ENCODE assay signal across 23 mouse cellular contexts in genomic region chr11:48840805-48841204, GRCm38 (mm10). TPM values are rescaled to one million over a fixed set of nuclear protein-coding genes. Genes with fewer than 3 reads are reported as not detected.
A peak's percentile ranks its signal among the peaks of the same experiment; 100 is the strongest.
DNase-seq lines count a peak whose midpoint lies in the region; ATAC-seq and TF ChIP-seq lines count a peak whose summit lies in the region.
"Had no signal": no experiment of that assay in that cellular context is flagged by ENCODE, and none has a peak within 500 bp of the region (broad histone marks: within the 10 kb centered on the region; RNA-seq: fewer than 3 reads in every experiment).

No protein-coding gene starts in this region.

- no peaks in the 10 kb centered on the region for H3K36me3 ChIP-seq in kidney, embryonic 16.5 days (ENCODE audit: insufficient read depth, low read length)
- H3K36me3 ChIP-seq in liver, adult 2 months (ENCODE audit: control insufficient read depth, insufficient read depth, low read length) = no peaks in the 10 kb centered on the region
- H3K36me3 ChIP-seq in liver, embryonic 12.5 days = no peaks in the 10 kb centered on the region
- peaks cover 2% of the 10 kb centered on the region; the same call in 1 of the 2 replicates for H3K36me3 ChIP-seq in splenic B cell, adult 2 months (ENCODE audit: control insufficient read depth, insufficient read depth, low read length, poor library complexity, severe bottlenecking)
- H3K36me3 ChIP-seq in intestine, embryonic 16.5 days (ENCODE audit: control insufficient read depth, insufficient read depth, low read length) = no peaks in the 10 kb centered on the region
- H3K36me3 ChIP-seq: forebrain, embryonic 10.5 days; G1E; hindbrain, embryonic 12.5 days had no signal

- TF ChIP-seq POLR2A in liver, adult 2 months (IDR thresholded peaks at IDR 0.05; ENCODE audit: extremely low read depth, insufficient read depth, low read length) = no peak

- peak; percentile 18 for DNase-seq in cerebellum, adult 9-10 months
- peak; percentile 69 to 79 for DNase-seq in kidney, adult 8-10 months
- peak; percentile 58 for DNase-seq in liver, adult 2 months (ENCODE audit: extremely low read depth, low read depth, low spot score)
- DNase-seq in splenic B cell, adult 2 months (ENCODE audit: low read depth, low spot score) = peak; percentile 26
- DNase-seq: adrenal gland, adult 2 months; adrenal gland, postnatal 14 days; cerebellum, adult 11-12 months; cerebellum, adult 8-10 months; cerebellum, postnatal 14 days; gastrocnemius, adult 2 months; gastrocnemius, postnatal 14 days had no signal

- peaks cover 15% of the 10 kb centered on the region for H3K4me1 ChIP-seq in kidney, embryonic 16.5 days (ENCODE audit: insufficient read depth, low read length)
- peaks cover 16% of the 10 kb centered on the region for H3K4me1 ChIP-seq in liver, adult 2 months (ENCODE audit: control insufficient read depth, insufficient read depth, low read length)
- H3K4me1 ChIP-seq in liver, embryonic 12.5 days = peaks cover 22% of the 10 kb centered on the region
- peaks cover 15% of the 10 kb centered on the region for H3K4me1 ChIP-seq in intestine, embryonic 16.5 days (ENCODE audit: control insufficient read depth, insufficient read depth, low read length)

- no peaks in the 10 kb centered on the region for H3K9me3 ChIP-seq in kidney, embryonic 16.5 days (ENCODE audit: low read length)
- H3K9me3 ChIP-seq in liver, embryonic 12.5 days (replicated peaks) = no peaks in the 10 kb centered on the region
- no peaks in the 10 kb centered on the region for H3K9me3 ChIP-seq in intestine, embryonic 16.5 days (ENCODE audit: control insufficient read depth, low read length)
- H3K9me3 ChIP-seq: forebrain, embryonic 10.5 days; forebrain, embryonic 13.5 days; G1E; hindbrain, embryonic 12.5 days had no signal

- H3K4me2 ChIP-seq in kidney, embryonic 16.5 days (replicated peaks; ENCODE audit: low read depth, low read length) = no peak overlapping the region
- no peak overlapping the region for H3K4me2 ChIP-seq in liver, embryonic 12.5 days
- H3K4me2 ChIP-seq in intestine, embryonic 16.5 days (ENCODE audit: low read depth, low read length) = no peak overlapping the region
- H3K4me2 ChIP-seq: forebrain, embryonic 13.5 days; heart, embryonic 11.5 days; hindbrain, embryonic 12.5 days had no signal

- no peak overlapping the region for H3K27ac ChIP-seq in kidney, embryonic 16.5 days (ENCODE audit: low read length)
- no peak overlapping the region for H3K27ac ChIP-seq in liver, adult 2 months (replicated peaks; ENCODE audit: insufficient read depth, low read depth, low read length)
- H3K27ac ChIP-seq in liver, embryonic 12.5 days = no peak overlapping the region
- H3K27ac ChIP-seq in intestine, embryonic 16.5 days (ENCODE audit: low read length) = no peak overlapping the region
- H3K27ac ChIP-seq: forebrain, embryonic 10.5 days; forebrain, embryonic 13.5 days; hindbrain, embryonic 12.5 days had no signal

- H3K9ac ChIP-seq in kidney, embryonic 16.5 days (replicated peaks; ENCODE audit: low read length) = no peak overlapping the region
- H3K9ac ChIP-seq in liver, adult 2 months (ENCODE audit: low read depth, low read length) = no peak overlapping the region
- no peak overlapping the region for H3K9ac ChIP-seq in liver, embryonic 12.5 days
- no peak overlapping the region for H3K9ac ChIP-seq in intestine, embryonic 16.5 days (ENCODE audit: low read depth, low read length)
- H3K9ac ChIP-seq: forebrain, embryonic 13.5 days; hindbrain, embryonic 12.5 days had no signal

- H3K79me2 ChIP-seq in liver, adult 2 months (ENCODE audit: control insufficient read depth, insufficient read depth, low read length) = no peaks in the 10 kb centered on the region

- no peak for ATAC-seq in cerebellum, adult (ENCODE audit: insufficient number of reproducible peaks, low FRiP score, low TSS enrichment)
- no peak for ATAC-seq in kidney, embryonic 16.5 days (ENCODE audit: low FRiP score, low TSS enrichment)
- no peak for ATAC-seq in liver, embryonic 12.5 days
- ATAC-seq in intestine, embryonic 16.5 days = no peak
- ATAC-seq: forebrain, embryonic 13.5 days; forebrain, embryonic 16.5 days; hindbrain, embryonic 16.5 days; Patski had no signal

- no peak overlapping the region for H3K4me3 ChIP-seq in kidney, embryonic 16.5 days (ENCODE audit: low read length)
- H3K4me3 ChIP-seq in liver, adult 2 months (ENCODE audit: insufficient read depth, low read depth, low read length) = no peak overlapping the region
- no peak overlapping the region for H3K4me3 ChIP-seq in liver, embryonic 12.5 days
- no peak overlapping the region for H3K4me3 ChIP-seq in intestine, embryonic 16.5 days (ENCODE audit: low read length)
- H3K4me3 ChIP-seq: forebrain, embryonic 10.5 days; forebrain, embryonic 13.5 days; gastrocnemius, adult 2 months; hindbrain, embryonic 12.5 days had no signal

- TF ChIP-seq CTCF in liver, adult 2 months (IDR thresholded peaks at IDR 0.05; ENCODE audit: low read depth, low read length) = no peak

- H3K27me3 ChIP-seq in kidney, embryonic 16.5 days (ENCODE audit: insufficient read depth, low read length) = 0 out of 2 replicates have a peak, but pooled peaks cover 3% of the 10 kb centered on the region
- H3K27me3 ChIP-seq in liver, adult 2 months (ENCODE audit: control insufficient read depth, insufficient read depth, low read length) = no peaks in the 10 kb centered on the region
- H3K27me3 ChIP-seq in liver, embryonic 12.5 days (replicated peaks) = peaks cover 35% of the 10 kb centered on the region
- no peaks in the 10 kb centered on the region for H3K27me3 ChIP-seq in splenic B cell, adult 2 months (ENCODE audit: control insufficient read depth, insufficient read depth, low read length, poor library complexity, severe bottlenecking)
- no peaks in the 10 kb centered on the region for H3K27me3 ChIP-seq in intestine, embryonic 16.5 days (replicated peaks; ENCODE audit: control insufficient read depth, insufficient read depth, low read length)
- H3K27me3 ChIP-seq: Patski had no signal

RNA-seq across cellular contexts. Expression of gene Gm12184, which starts 14.3 kb away (rescaled TPM):
- 0.86 and 1.2 TPM in 2 replicates for polyA plus RNA-seq in kidney, embryonic 16.5 days (2015; fragmentation: Nextera tagmentation; extraction: Ambion mirVana)
- total RNA-seq in liver, adult 2 months (2014; rRNA removed) = 1.5 and 2.0 TPM in 2 replicates
- polyA plus RNA-seq in liver, adult 2 months (2012; rRNA removed) = 5.5 and 5.8 TPM in 2 replicates
- polyA plus RNA-seq in liver, embryonic 12.5 days (2016; fragmentation: Nextera tagmentation; extraction: Ambion mirVana) = 4.1 and 5.0 TPM in 2 replicates
- 1.3 and 1.4 TPM in 2 replicates for polyA plus RNA-seq in intestine, embryonic 16.5 days (2015; fragmentation: Nextera tagmentation; extraction: Ambion mirVana)

RNA-seq across cellular contexts. Expression of gene Trim7, which starts 14.9 kb away (rescaled TPM):
- polyA plus RNA-seq in kidney, embryonic 16.5 days (2015; fragmentation: Nextera tagmentation; extraction: Ambion mirVana) = 4.4 and 4.8 TPM in 2 replicates
- total RNA-seq in liver, adult 2 months (2014; rRNA removed) = 5.8 and 11.2 TPM in 2 replicates
- polyA plus RNA-seq in liver, adult 2 months (2012; rRNA removed) = 11.0 and 16.3 TPM in 2 replicates
- not detected in 2 replicates for polyA plus RNA-seq in liver, embryonic 12.5 days (2016; fragmentation: Nextera tagmentation; extraction: Ambion mirVana)
- polyA plus RNA-seq in intestine, embryonic 16.5 days (2015; fragmentation: Nextera tagmentation; extraction: Ambion mirVana) = 0.78 and 1.2 TPM in 2 replicates

RNA-seq across cellular contexts. Expression of gene Trim41, which starts 23.7 kb away (rescaled TPM):
- 7.1 and 7.2 TPM in 2 replicates for polyA plus RNA-seq in kidney, embryonic 16.5 days (2015; fragmentation: Nextera tagmentation; extraction: Ambion mirVana)
- total RNA-seq in liver, adult 2 months (2014; rRNA removed) = 11.4 and 13.2 TPM in 2 replicates
- polyA plus RNA-seq in liver, adult 2 months (2012; rRNA removed) = 13.7 and 18.2 TPM in 2 replicates
- polyA plus RNA-seq in liver, embryonic 12.5 days (2016; fragmentation: Nextera tagmentation; extraction: Ambion mirVana) = 2.1 and 2.3 TPM in 2 replicates
- polyA plus RNA-seq in intestine, embryonic 16.5 days (2015; fragmentation: Nextera tagmentation; extraction: Ambion mirVana) = 4.1 and 5.9 TPM in 2 replicates

RNA-seq across cellular contexts. Expression of gene Irgm1, which starts 30.7 kb away (rescaled TPM):
- 17.0 and 18.3 TPM in 2 replicates for polyA plus RNA-seq in kidney, embryonic 16.5 days (2015; fragmentation: Nextera tagmentation; extraction: Ambion mirVana)
- 43.0 and 48.4 TPM in 2 replicates for total RNA-seq in liver, adult 2 months (2014; rRNA removed)
- polyA plus RNA-seq in liver, adult 2 months (2012; rRNA removed) = 29.9 and 33.3 TPM in 2 replicates
- 16.3 and 16.5 TPM in 2 replicates for polyA plus RNA-seq in liver, embryonic 12.5 days (2016; fragmentation: Nextera tagmentation; extraction: Ambion mirVana)
- polyA plus RNA-seq in intestine, embryonic 16.5 days (2015; fragmentation: Nextera tagmentation; extraction: Ambion mirVana) = 15.6 and 15.8 TPM in 2 replicates

RNA-seq across cellular contexts. Expression of gene Rack1, which starts 40.7 kb away (rescaled TPM):
- 712 and 779 TPM in 2 replicates for polyA plus RNA-seq in kidney, embryonic 16.5 days (2015; fragmentation: Nextera tagmentation; extraction: Ambion mirVana)
- 507 and 645 TPM in 2 replicates for total RNA-seq in liver, adult 2 months (2014; rRNA removed)
- 645 and 687 TPM in 2 replicates for polyA plus RNA-seq in liver, adult 2 months (2012; rRNA removed)
- 735 and 768 TPM in 2 replicates for polyA plus RNA-seq in liver, embryonic 12.5 days (2016; fragmentation: Nextera tagmentation; extraction: Ambion mirVana)
- polyA plus RNA-seq in intestine, embryonic 16.5 days (2015; fragmentation: Nextera tagmentation; extraction: Ambion mirVana) = 713 and 755 TPM in 2 replicates

Comparison
In these comparisons a context has a peak if more than half of its experiments do, and no peak if none do; other contexts are left out.
1. DNase-seq: peak in every context shown above with its lines; median percentile 74 in kidney, adult 8-10 months; 58 in liver, adult 2 months; 26 in splenic B cell, adult 2 months; 18 in cerebellum, adult 9-10 months.